Mouse (Mus musculus) liver, adult 10 weeks (tissue): ENCODE data around the gene Gm10670. TPM values are rescaled to one million over a fixed set of nuclear protein-coding genes. Genes with fewer than 3 reads are reported as not detected.

Experiments used
- polyA plus RNA-seq: library from polyadenylated mRNA; stranded (reverse); fragments of 350-450 nt; fragmentation: Illumina TruSeq; extraction: RNeasy Lipid Tissue Mini Kit (QIAGEN cat#74804); gene quantifications from one replicate; pipeline ENCODE4 v1.2.3, GENCODE M21; 2014; ENCODE audit warnings: low read depth, low replicate concordance

Gm10670 gene
- not detected for polyA plus RNA-seq

GRCm38 (mm10) chr7:20474825-20475224, at the start of gene Gm10670:
Gene Gm10670, minus strand, starts transcription at chr7:20474925.

GRCm38 (mm10) chr7:20510434-20510833, 35.7 kb upstream of the Gm10670 start, which contains the start of gene Vmn1r103:
Gene Vmn1r103, minus strand, starts transcription at chr7:20510534.

GRCm38 (mm10) chr7:20442493-20442892, 32.2 kb downstream of the Gm10670 start, which contains the start of gene Vmn1r101:
Gene Vmn1r101, minus strand, starts transcription at chr7:20442593.

Other genes with a start within 250 kb of the Gm10670 start
- gene Gm4498, start 241.1 kb downstream of the Gm10670 start, polyA plus RNA-seq, result not detected
- not detected for gene Gm5890, start 212.1 kb downstream of the Gm10670 start, polyA plus RNA-seq
- gene Gm4133, start 140.9 kb downstream of the Gm10670 start, polyA plus RNA-seq, result not detected
- not detected for gene Gm5728, start 99.5 kb downstream of the Gm10670 start, polyA plus RNA-seq
- not detected for gene Vmn1r100, start 57.0 kb downstream of the Gm10670 start, polyA plus RNA-seq
- not detected for gene Vmn1r101, start 32.3 kb downstream of the Gm10670 start, polyA plus RNA-seq
- not detected for gene Vmn1r103, start 35.6 kb upstream of the Gm10670 start, polyA plus RNA-seq
- not detected for gene Vmn1r104, start 58.9 kb upstream of the Gm10670 start, polyA plus RNA-seq
- gene Gm5726, start 70.8 kb upstream of the Gm10670 start, polyA plus RNA-seq, result not detected
- gene Gm4141, start 101.3 kb upstream of the Gm10670 start, polyA plus RNA-seq, result not detected
- not detected for gene Gm4513, start 124.1 kb upstream of the Gm10670 start, polyA plus RNA-seq
- not detected for gene Vmn1r107, start 194.0 kb upstream of the Gm10670 start, polyA plus RNA-seq
- gene Vmn1r111, start 228.3 kb upstream of the Gm10670 start, polyA plus RNA-seq, result not detected